Mouse (Mus musculus) olfactory bulb, adult 2 months (tissue): Measurements from ENCODE around the gene Isca2.

Source experiments
- CTCF ChIP-seq: fragments of 200-500 bp; IDR thresholded peaks from 2 replicates; pipeline ENCODE4 v1.5.1; 2012; ENCODE audit warnings: low read depth, mild to moderate bottlenecking, low read length, moderate library complexity; ENCODE audit not compliant: insufficient read depth
- POLR2A ChIP-seq: fragments of 200-500 bp; IDR thresholded peaks from 2 replicates; pipeline ENCODE4 v1.6.1; 2012; ENCODE audit warnings: mild to moderate bottlenecking, low read depth, low read length, moderate library complexity; ENCODE audit not compliant: insufficient read depth

- TF ChIP-seq CTCF = no peak
- TF ChIP-seq POLR2A = no peak
Observed at GRCm38 (mm10) chr12:84790853-84791252, 17.8 kb downstream of the Isca2 start.
